Mouse (Mus musculus): ENCODE measurements around the gene Slc16a2. TPM values are rescaled to one million over a fixed set of nuclear protein-coding genes. Genes with fewer than 3 reads are reported as not detected.

The Slc16a2 gene
- polyA plus RNA-seq (2014; fragmentation: Illumina TruSeq; extraction: RNeasy Lipid Tissue Mini Kit (QIAGEN cat#74804); ENCODE audit: low read depth, low replicate concordance) = 10.2 TPM

DNA sequence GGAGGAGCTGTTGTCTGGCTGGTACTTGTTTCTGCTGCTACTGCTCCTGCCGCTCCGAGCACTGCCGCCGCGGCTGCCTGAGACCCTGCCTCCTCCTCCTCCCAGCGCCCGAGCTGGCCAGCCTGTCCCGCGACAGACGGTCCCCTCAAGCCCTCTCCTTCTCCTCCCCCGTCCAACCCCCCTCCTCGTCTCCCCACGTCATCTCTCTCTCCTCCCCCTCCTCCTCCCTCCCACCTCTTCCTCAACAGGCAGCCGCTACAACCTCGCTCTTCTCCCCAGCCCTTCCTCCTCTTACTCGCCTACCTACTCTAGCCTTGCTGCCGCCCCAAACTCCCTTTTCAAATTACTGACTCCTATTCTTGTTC is at the start of gene Slc16a2:
Gene Slc16a2 (minus strand): TSS at position 152 of the 365 bp plus-strand sequence.

Other genes with a start within 250 kb of the Slc16a2 start
- gene Zcchc13, start 191.4 kb downstream of the Slc16a2 start, polyA plus RNA-seq (2014; fragmentation: Illumina TruSeq; extraction: RNeasy Lipid Tissue Mini Kit (QIAGEN cat#74804); ENCODE audit: low read depth, low replicate concordance) = not detected
- 9.2 TPM for gene Rlim, start 159.3 kb upstream of the Slc16a2 start, polyA plus RNA-seq (2014; fragmentation: Illumina TruSeq; extraction: RNeasy Lipid Tissue Mini Kit (QIAGEN cat#74804); ENCODE audit: low read depth, low replicate concordance)

Measured in heart, adult 10 weeks (tissue).